Mouse (Mus musculus): Measurements from ENCODE around the gene Eif3c.

GRCm38 (mm10) chr7:126606611-126607010, 40.4 kb upstream of the Eif3c start:
- TF ChIP-seq CTCF (IDR thresholded peaks at IDR 0.05; ENCODE audit: borderline replicate concordance, insufficient read depth, low read depth, low read length) (no peak), POLR2A (IDR thresholded peaks at IDR 0.05; ENCODE audit: borderline replicate concordance, insufficient read depth, low read length) (no peak)

Data from cerebellum, adult 2 months (tissue).